Mouse (Mus musculus) ZHBTc4 (cell line): ENCODE measurements at regions not wholly inside any gene's neighbourhood (a gene's known extent, or its start where the extent isn't known, plus 50 kb on each side); places are given as distances from the start of the nearest gene placed in this dataset.
A peak's percentile ranks its signal among the peaks of the same experiment; 100 is the strongest.

ENCODE experiments used
- DNase-seq: peaks from one replicate; pipeline ENCODE4 v3.0.0-alpha.2; 2011; ENCODE audit warnings: low read depth, low spot score

GRCm38 (mm10) chr3:45523281-45523680 is 145.1 kb downstream of the Pcdh10 start:
- no peak for DNase-seq

DNA sequence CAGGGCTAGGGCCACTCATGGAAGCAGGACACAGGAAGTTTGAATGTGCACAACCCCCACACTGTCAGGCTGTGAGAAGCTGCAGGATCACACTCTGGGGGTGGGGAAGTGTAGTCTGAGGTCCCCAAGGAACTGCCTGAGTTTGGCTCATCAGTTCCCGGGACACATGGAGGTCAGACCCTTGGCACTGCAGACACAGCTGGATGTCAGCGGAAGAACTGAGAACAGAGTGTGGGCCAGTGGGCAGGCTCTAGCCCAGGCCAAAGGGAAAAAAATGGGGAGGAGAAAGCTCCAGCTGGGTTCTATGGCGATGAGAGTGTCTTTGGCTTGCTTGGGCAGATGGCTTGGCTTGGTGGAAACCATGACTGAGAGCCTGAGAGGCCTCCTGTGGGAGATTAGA is 168.9 kb downstream of the Pcdh10 start:
- DNase-seq: no peak

GRCm38 (mm10) chr3:45555736-45556135 is 177.5 kb downstream of the Pcdh10 start:
- DNase-seq: peak; percentile 62

DNA sequence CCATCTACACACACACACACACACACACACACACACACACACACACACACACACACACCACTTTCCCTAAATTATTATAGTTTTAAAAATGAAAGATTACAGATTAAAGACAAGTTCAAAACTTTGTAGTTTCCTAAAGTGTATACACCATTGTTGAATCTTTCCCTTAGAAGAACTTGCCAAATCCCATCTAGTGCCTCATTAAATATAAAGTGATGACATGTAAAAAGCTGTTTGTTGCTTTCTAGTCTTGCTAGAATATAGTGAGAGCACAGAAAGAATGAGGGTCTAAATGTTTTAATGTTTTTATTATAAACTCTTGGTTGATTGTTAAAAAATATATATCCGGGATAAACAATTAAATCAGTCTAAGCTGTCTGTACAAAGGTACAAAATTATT is 194.8 kb downstream of the Pcdh10 start:
- DNase-seq: no peak

DNA sequence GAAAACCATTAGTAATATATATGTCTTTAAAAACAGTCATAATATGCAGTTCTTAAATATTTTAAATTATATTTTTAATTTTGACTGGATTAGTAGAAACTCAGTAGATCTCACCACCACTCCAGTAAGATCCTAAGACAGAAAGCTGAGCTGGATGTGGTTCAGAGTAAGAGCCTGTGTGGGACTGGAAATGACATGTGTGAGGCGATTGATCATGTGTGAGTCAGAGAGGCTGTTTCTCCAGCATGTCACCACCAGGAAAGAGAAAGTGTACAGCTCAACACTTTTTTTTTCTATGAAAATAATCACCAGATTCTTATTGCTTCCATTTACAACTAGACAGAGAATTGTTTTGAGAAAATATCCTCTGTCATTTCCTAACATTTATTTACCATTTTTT is 198.8 kb downstream of the Pcdh10 start:
- no peak for DNase-seq

- DNase-seq: no peak
These were observed 215.4 kb downstream of the Pcdh10 start for GRCm38 (mm10) chr3:45593561-45593960.

GRCm38 (mm10) chr3:45602278-45602677 is 224.1 kb downstream of the Pcdh10 start:
- no peak for DNase-seq

GRCm38 (mm10) chr3:45603151-45603550 is 225.0 kb downstream of the Pcdh10 start:
- no peak for DNase-seq

GRCm38 (mm10) chr3:45620729-45621128 is 242.5 kb downstream of the Pcdh10 start:
- DNase-seq: no peak

DNA sequence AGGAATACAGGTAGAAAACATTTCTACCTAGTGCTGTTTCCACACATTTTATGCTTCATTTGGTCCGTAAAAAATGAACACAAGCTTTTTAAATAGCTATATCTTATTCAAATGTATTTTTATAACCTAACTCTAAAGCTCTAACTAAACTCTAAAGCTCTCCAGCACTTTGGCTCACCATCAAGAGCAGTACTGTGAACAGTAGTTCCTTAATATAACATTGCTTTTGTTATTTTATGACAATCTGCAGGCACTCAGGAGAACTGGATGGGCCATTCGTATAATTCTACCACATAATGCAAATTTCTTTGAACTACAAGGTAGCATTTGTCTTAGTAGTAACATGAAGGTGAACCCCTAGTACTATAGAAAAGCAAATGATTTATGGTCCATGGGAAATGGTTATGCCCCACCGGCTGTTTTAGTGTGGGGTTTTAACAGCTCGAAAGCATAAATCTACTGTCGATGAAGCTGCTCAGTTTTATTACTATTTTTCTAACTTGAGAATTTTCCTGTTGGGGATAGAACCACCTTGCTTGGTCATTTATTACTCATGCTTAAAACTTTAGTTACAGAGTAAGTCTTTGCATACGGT is 267.8 kb downstream of the Pcdh10 start:
- no peak for DNase-seq

DNA sequence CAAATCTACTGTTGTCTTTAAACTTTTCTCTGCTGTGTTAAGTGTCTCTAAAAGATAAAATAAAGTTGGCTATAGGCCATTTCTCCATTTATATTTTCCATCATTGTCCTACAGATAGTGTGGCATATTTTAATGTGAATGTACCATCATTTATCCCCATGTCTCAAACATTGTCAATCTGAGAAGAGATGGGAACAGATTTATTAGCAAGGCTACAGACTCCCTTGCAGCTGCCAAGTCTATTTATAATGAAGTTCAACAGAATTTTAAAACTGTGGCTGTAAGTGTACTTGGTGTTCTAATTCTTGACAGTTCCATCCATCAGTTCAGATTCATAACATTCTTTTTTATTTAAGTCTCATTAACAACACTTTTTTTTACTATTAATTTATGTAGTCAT is 271.2 kb downstream of the Pcdh10 start:
- no peak for DNase-seq

DNA sequence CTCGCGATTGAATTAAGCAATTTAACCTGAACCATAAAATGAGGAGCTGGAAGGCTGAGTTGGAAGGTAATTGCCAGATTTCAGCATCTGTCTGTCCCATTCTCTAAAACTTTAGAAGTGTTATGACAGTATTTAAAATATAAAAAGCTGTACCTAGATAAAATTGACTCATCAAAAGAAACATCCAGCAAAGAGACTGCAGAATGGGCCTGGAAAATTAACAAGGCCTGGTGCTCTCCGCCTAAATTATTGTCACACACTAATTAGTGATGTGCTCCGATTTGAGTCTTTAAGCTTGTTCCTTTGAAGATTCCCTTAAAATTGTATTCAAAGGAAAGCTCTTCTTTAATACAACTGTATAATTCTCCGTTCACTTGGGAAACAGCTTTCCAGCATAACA is 278.8 kb downstream of the Pcdh10 start:
- no peak for DNase-seq

- no peak for DNase-seq
These were observed 280.0 kb downstream of the Pcdh10 start for GRCm38 (mm10) chr3:45658093-45658776.

DNA sequence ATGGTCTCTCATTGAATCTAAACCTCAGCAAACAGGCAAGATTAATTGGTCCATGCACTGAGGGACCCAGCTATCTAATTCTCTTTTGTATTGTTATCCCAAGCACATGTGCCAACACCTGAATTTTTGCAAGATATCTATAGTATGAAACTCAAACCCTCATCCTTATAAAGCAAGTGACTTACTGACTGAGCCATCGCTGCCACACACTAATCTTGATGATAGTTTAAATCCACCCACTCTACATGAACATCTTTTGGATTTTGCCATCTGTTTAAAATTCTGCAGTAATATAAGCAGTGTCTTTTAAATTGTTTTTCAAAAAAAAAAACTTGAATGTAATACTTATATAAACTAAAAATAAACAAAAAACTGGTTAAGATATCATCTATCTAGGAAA is 280.9 kb downstream of the Pcdh10 start:
- no peak for DNase-seq

DNA sequence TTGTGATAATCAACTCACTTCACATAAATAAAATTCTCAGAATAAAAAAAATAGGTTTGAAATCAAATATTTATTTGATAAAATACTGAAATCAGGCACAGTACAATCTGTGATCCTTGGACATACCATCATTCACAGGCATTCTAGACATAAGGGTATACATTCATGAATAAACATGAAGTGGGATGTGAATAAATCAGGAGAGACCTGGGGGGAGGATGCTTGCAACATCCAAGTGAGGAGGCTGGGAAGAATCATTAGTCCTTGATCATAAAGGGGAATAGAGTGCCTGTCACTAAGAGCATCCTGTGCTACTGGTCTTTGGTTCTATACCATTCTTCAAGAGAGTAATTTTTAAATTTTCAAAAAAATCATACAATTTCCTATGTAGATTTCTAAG is 292.2 kb downstream of the Pcdh10 start:
- no peak for DNase-seq

DNA sequence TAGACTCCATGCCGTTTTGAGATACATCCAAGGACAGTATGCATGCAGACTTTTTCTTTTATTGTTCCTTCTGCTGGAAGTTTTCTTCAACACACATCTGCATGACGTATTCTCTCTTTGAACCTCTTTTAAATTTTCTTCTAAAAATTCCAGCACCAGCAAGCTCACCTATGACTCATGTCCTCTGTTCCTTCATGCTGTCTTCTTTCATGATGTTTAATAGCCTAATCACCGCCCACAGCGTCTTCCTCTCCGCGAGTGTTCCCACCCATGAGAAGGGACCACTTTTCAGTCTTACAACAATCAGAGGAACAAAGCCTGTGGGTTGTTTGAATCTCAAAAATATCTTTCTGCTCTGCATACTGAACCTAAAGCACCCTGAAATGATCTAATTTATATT is 299.5 kb downstream of the Pcdh10 start:
- no peak for DNase-seq

GRCm38 (mm10) chr3:45681410-45681809 is 303.2 kb downstream of the Pcdh10 start:
- DNase-seq: peak; percentile 36

DNA sequence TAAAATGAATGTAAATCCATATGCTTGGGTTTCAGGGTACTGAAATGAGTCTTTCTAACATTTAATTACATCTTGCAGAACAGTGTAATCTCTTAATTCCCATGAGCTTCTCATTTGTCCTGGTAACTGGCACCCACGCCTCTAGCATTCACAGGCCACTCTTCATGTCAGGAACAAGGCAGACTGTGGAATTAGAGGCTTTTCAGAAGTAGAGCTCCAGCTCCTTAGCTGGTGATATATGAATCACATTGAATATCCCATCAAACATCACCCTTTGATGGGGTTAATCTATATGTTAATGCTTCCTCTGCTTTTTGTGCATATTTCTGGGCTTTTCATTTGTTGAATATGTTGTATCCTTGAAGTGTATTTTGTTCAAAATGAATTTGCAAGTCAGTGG is 329.7 kb downstream of the Pcdh10 start:
- DNase-seq: no peak
